Mouse (Mus musculus) C2C12 (cell line): ENCODE data around the gene Serpine3. TPM values are rescaled to one million over a fixed set of nuclear protein-coding genes. Genes with fewer than 3 reads are reported as not detected.

ENCODE experiments used
- H3K27me3 ChIP-seq: one replicate; pipeline ENCODE4 v1.6.1; 2011; ENCODE audit not compliant: control insufficient read depth, insufficient read depth, insufficient read length
- H3K36me3 ChIP-seq: one replicate; pipeline ENCODE4 v1.6.1; 2011; ENCODE audit not compliant: control insufficient read depth, insufficient read depth
- H3K4me3 ChIP-seq: one replicate; pipeline ENCODE4 v1.5.1; 2011; ENCODE audit warnings: mild to moderate bottlenecking, control low read depth; ENCODE audit not compliant: poor library complexity, insufficient read depth, severe bottlenecking
- H3K79me2 ChIP-seq: one replicate; pipeline ENCODE4 v1.6.1; 2011; ENCODE audit not compliant: control insufficient read depth, insufficient read depth
- H3K79me3 ChIP-seq: one replicate; pipeline ENCODE4 v1.6.1; 2011; ENCODE audit warnings: low read depth, control low read depth
- H3ac ChIP-seq: one replicate; pipeline ENCODE3; 2011; ENCODE audit warnings: low read depth; ENCODE audit not compliant: control insufficient read depth, insufficient read length
- CEBPB ChIP-seq: IDR thresholded peaks from one replicate; pipeline ENCODE4 v1.6.1; 2011; ENCODE audit warnings: low read depth, mild to moderate bottlenecking, control low read depth, moderate library complexity
- CTCF ChIP-seq: IDR thresholded peaks from one replicate; pipeline ENCODE4 v1.5.1; 2011; ENCODE audit not compliant: control insufficient read depth, insufficient read depth, insufficient read length
- FOSL1 ChIP-seq: IDR thresholded peaks from one replicate; pipeline ENCODE4 v1.8.0; 2011; ENCODE audit warnings: mild to moderate bottlenecking, low read length; ENCODE audit not compliant: poor library complexity, insufficient read depth, severe bottlenecking
- MAX ChIP-seq: IDR thresholded peaks from one replicate; pipeline ENCODE4 v1.6.1; 2011; ENCODE audit warnings: mild to moderate bottlenecking, control low read depth
- MYOD1 ChIP-seq: IDR thresholded peaks from one replicate; pipeline ENCODE4 v1.6.1; 2011; ENCODE audit warnings: low read depth; ENCODE audit not compliant: control insufficient read depth, insufficient read length
- MYOG ChIP-seq: IDR thresholded peaks from one replicate; pipeline ENCODE4 v1.6.1; 2011; ENCODE audit not compliant: control insufficient read depth, insufficient read length; ENCODE audit errors: extremely low read depth
- USF1 ChIP-seq: IDR thresholded peaks from one replicate; pipeline ENCODE4 v1.6.1; 2011; ENCODE audit warnings: low read depth, mild to moderate bottlenecking, control low read depth, moderate library complexity
- long read RNA-seq, 2 experiments: library from polyadenylated mRNA; unstranded; transcript quantifications; one replicate each; pipeline ENCODE4 v2.0.0; 2019 to 2020
- polyA plus RNA-seq: library from polyadenylated mRNA; unstranded; fragments of >200 nt; fragmentation: generic; extraction: Trizol; gene quantifications from one replicate; pipeline ENCODE4 v1.2.1, GENCODE M21; 2012; ENCODE audit warnings: missing spikeins

The Serpine3 gene
- polyA plus RNA-seq = not detected
- long read RNA-seq, experiment 1, partial matches to known transcripts = 0 of 1 reads
- long read RNA-seq, experiment 1, other reads (novel, unspliced or antisense) = 1 of 1 reads
- long read RNA-seq, experiment 2, partial matches to known transcripts = 0 of 1 reads
- long read RNA-seq, experiment 2, other reads (novel, unspliced or antisense) = 1 of 1 reads

GRCm38 (mm10) chr14:62663367-62663766 is at the start of gene Serpine3:
Gene Serpine3, plus strand, starts transcription at chr14:62663667.
- Histone ChIP-seq H3K79me3 (no peaks in the 10 kb centered on the region), H3K27me3 (no peaks in the 10 kb centered on the region), H3K36me3 (no peaks in the 10 kb centered on the region), H3K79me2 (no peaks in the 10 kb centered on the region), H3K4me3 (no peak within 1 kb of the TSS), H3ac (no peak within 1 kb of the TSS)
- no peak for TF ChIP-seq CTCF
- TF ChIP-seq FOSL1 = no peak
- no peak for TF ChIP-seq USF1
- no peak for TF ChIP-seq MYOD1
- no peak for TF ChIP-seq MYOG
- no peak for TF ChIP-seq CEBPB
- no peak for TF ChIP-seq MAX

GRCm38 (mm10) chr14:62622393-62622792 is 41.1 kb upstream of the Serpine3 start:
- H3K36me3 ChIP-seq = no peaks in the 10 kb centered on the region
- H3K79me2 ChIP-seq = no peaks in the 10 kb centered on the region
- peaks cover 3% of the 10 kb centered on the region for H3K27me3 ChIP-seq
- TF ChIP-seq MYOG (no peak), MYOD1 (no peak), FOSL1 (no peak), CTCF (no peak), MAX (no peak), CEBPB (no peak), USF1 (no peak)
- no peak overlapping the region for H3ac ChIP-seq
- no peaks in the 10 kb centered on the region for H3K79me3 ChIP-seq
- H3K4me3 ChIP-seq = no peak overlapping the region

- TF ChIP-seq MYOG (no peak), FOSL1 (no peak), CEBPB (no peak), CTCF (no peak), MAX (no peak), MYOD1 (no peak), USF1 (no peak)
- no peaks in the 10 kb centered on the region for H3K36me3 ChIP-seq
- H3K27me3 ChIP-seq = no peaks in the 10 kb centered on the region
- H3ac ChIP-seq = no peak overlapping the region
- H3K79me3 ChIP-seq = no peaks in the 10 kb centered on the region
- no peak overlapping the region for H3K4me3 ChIP-seq
- H3K79me2 ChIP-seq = no peaks in the 10 kb centered on the region
These were observed 35.5 kb upstream of the Serpine3 start for GRCm38 (mm10) chr14:62627951-62628350.

- H3K27me3 ChIP-seq = no peaks in the 10 kb centered on the region
- H3K79me2 ChIP-seq = no peaks in the 10 kb centered on the region
- H3ac ChIP-seq = no peak overlapping the region
- no peaks in the 10 kb centered on the region for H3K79me3 ChIP-seq
- no peak overlapping the region for H3K4me3 ChIP-seq
- no peaks in the 10 kb centered on the region for H3K36me3 ChIP-seq
- TF ChIP-seq MYOD1 (peak; percentile 59), FOSL1 (no peak), MAX (peak; percentile 25), MYOG (no peak), USF1 (no peak), CEBPB (no peak)
These were observed 25.8 kb upstream of the Serpine3 start for GRCm38 (mm10) chr14:62637436-62638344.

- Histone ChIP-seq H3ac (no peak overlapping the region), H3K27me3 (no peaks in the 10 kb centered on the region), H3K79me3 (no peaks in the 10 kb centered on the region), H3K36me3 (no peaks in the 10 kb centered on the region), H3K4me3 (no peak overlapping the region), H3K79me2 (no peaks in the 10 kb centered on the region)
- no peak for TF ChIP-seq FOSL1
These were observed 25.1 kb upstream of the Serpine3 start for GRCm38 (mm10) chr14:62638345-62638702.

GRCm38 (mm10) chr14:62639111-62639510 is 24.4 kb upstream of the Serpine3 start:
- no peaks in the 10 kb centered on the region for H3K79me2 ChIP-seq
- H3K4me3 ChIP-seq = no peak overlapping the region
- no peak overlapping the region for H3ac ChIP-seq
- no peaks in the 10 kb centered on the region for H3K27me3 ChIP-seq
- no peaks in the 10 kb centered on the region for H3K36me3 ChIP-seq
- no peaks in the 10 kb centered on the region for H3K79me3 ChIP-seq
- no peak for TF ChIP-seq FOSL1
- no peak for TF ChIP-seq MYOG
- TF ChIP-seq USF1 = no peak
- no peak for TF ChIP-seq CTCF
- no peak for TF ChIP-seq CEBPB
